Mouse (Mus musculus): ENCODE measurements at regions not wholly inside any gene's neighbourhood (a gene's known extent, or its start where the extent isn't known, plus 50 kb on each side); places are given as distances from the start of the nearest gene placed in this dataset.

DNA sequence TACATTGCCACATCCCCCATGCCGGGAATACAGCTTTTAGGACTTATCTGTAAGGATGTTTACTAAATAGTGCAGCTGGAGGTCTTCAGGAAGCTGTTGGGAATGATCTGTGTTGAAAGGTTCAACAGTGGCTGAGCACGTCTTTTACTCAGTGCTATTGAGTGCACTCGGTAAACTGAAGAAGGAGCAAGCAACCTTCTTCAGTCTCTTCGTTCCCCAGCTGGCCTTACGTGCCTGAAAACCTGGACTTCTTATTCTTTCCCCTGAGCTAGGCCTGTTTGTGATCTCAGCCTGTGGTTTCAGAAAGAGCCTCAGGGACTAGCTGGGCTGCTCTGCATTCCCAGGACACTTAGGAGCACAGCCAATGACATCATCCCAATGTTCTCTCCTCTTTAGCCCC lies 51.2 kb upstream of the Rhox5 start:
- no peak for DNase-seq (ENCODE audit: low read depth, low spot score)

DNA sequence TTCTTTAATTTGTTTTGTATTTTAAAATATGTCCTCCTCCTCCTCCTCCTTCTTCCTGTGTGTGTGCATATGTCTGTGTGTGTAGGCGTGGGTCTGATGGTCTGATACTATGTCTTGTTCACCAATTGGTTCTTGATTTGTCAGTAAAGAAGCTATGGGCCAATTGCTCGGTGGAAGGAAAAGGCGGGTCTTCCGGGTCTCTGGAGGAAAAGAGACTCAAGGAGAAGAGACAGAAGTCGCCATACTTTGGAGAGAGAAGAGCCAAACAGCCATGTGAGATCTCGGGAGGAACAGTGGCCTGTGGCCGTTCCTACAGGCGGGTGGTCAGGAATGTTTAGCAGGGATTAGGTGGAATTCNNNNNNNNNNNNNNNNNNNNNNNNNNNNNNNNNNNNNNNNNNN lies 50.3 kb upstream of the Rhox5 start:
- DNase-seq (ENCODE audit: low read depth, low spot score): peak; percentile 2

Measured in ES-CJ7 (cell line).